Mouse (Mus musculus): ENCODE data around the gene Olfr172. TPM values are rescaled to one million over a fixed set of nuclear protein-coding genes. Genes with fewer than 3 reads are reported as not detected.

Gene Olfr172
- not detected in 2 replicates for polyA plus RNA-seq (2015; fragmentation: Nextera tagmentation; extraction: Ambion mirVana)

DNA sequence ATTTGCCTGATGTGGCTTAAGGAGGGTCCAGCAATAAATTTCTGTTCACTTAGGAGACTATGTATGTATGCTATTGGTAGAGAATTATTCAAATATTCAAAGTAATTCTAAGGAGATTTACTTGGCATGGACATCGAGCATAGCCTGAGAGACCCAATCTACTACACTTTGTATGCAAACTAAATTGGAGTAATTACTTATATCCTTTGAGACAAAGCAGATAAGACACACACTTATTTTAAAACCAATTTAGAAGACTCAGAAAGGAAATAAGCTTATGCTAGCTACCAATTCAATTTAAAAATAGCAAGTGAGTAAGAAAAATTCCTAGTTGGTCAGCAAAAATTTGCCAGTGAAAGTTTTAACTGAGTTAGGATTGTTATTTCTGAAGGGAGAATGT lies at the start of gene Olfr172:
TSS of gene Olfr172 (minus strand) at position 101 of the 400 bp plus-strand sequence.
- H3K4me3 ChIP-seq: no peak within 1 kb of the TSS
- ATAC-seq (ENCODE audit: low FRiP score): no peak
- 85% methylated on average over 1 of the region's 1 CpGs for WGBS
- H3K4me1 ChIP-seq (replicated peaks): no peaks in the 10 kb centered on the region
- H3K4me2 ChIP-seq: no peak within 1 kb of the TSS
- H3K36me3 ChIP-seq: no peaks in the 10 kb centered on the region
- H3K27ac ChIP-seq: no peak within 1 kb of the TSS
- no peak within 1 kb of the TSS for H3K9ac ChIP-seq
- no peaks in the 10 kb centered on the region for H3K27me3 ChIP-seq
- H3K9me3 ChIP-seq: no peaks in the 10 kb centered on the region

DNA sequence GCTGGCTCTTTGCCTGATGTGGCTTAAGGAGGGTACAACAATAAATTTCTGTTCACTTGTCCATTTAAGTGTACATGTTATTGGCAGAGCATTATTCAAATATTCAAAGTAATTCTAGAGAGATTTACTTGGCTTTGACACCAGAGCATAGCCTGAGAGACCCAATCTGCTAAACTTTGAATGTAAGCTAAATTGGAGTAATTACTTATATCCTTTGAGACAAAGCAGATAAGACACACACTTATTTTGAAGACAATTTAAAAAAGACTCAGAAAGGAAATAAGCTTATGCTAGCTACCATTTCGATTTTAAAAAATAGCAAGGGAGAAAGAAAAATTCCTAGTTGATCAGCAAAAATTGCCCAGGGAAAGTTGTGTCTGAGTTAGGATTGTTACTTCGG lies 37.2 kb upstream of the Olfr172 start, which contains the start of gene Olfr173:
TSS of gene Olfr173 (minus strand) at position 101 of the 400 bp plus-strand sequence.
- Histone ChIP-seq H3K27me3 (no peaks in the 10 kb centered on the region), H3K4me1 (replicated peaks) (no peaks in the 10 kb centered on the region), H3K4me2 (no peak within 1 kb of the TSS), H3K27ac (no peak within 1 kb of the TSS), H3K9ac (no peak within 1 kb of the TSS), H3K9me3 (no peaks in the 10 kb centered on the region), H3K36me3 (no peaks in the 10 kb centered on the region), H3K4me3 (no peak within 1 kb of the TSS)
- 83% methylated on average over 2 of the region's 2 CpGs for WGBS
- ATAC-seq (ENCODE audit: low FRiP score): no peak

DNA sequence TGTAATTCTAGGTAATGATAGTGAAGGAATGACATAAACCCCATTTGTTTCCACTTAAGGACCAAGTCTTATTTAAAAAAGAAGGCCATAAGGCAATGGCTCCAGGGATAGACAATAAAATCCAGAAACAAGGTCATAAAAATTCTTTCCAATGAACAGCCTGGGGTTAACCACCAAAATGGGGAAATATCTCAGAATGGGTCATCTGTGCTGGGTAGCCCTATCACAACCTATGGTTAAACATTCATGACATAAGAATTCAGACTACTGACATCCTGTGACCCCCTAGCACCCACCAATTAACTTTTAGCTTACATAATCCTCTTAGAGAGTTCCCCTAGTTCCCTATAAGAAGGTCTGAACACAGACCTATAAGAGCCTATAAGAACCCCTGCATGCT lies 6.8 kb downstream of the Olfr172 start:
- no peak overlapping the region for H3K4me3 ChIP-seq
- no peak overlapping the region for H3K9ac ChIP-seq
- no peaks in the 10 kb centered on the region for H3K36me3 ChIP-seq
- no peaks in the 10 kb centered on the region for H3K4me1 ChIP-seq (replicated peaks)
- ATAC-seq (ENCODE audit: low FRiP score): no peak
- no peak overlapping the region for H3K27ac ChIP-seq
- no peak overlapping the region for H3K4me2 ChIP-seq
- H3K9me3 ChIP-seq: no peaks in the 10 kb centered on the region
- no peaks in the 10 kb centered on the region for H3K27me3 ChIP-seq

DNA sequence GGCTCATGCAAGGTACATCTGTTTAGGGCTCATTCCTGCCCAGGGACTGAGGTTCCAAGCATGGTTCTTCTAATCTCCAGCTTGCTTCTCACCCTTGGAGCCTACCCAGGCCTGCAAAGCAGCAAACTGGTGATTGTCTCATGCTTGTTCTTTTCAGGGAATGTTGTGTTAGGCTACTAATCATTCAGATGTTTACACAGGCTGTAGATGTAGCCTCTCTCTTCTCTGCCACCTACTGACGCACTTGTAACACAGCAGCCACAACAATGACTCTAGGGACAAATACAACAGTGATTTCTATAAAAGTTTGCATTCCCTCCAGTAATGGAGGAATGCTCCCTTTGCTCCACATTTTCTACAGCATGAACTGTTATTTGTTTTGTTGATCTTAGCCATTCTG lies 11.7 kb downstream of the Olfr172 start:
- Histone ChIP-seq H3K9me3 (no peaks in the 10 kb centered on the region), H3K27ac (no peak overlapping the region), H3K4me1 (replicated peaks) (no peaks in the 10 kb centered on the region), H3K27me3 (no peaks in the 10 kb centered on the region), H3K9ac (no peak overlapping the region), H3K4me3 (no peak overlapping the region), H3K4me2 (no peak overlapping the region), H3K36me3 (no peaks in the 10 kb centered on the region)
- ATAC-seq (ENCODE audit: low FRiP score): no peak
- 23% methylated on average over 1 of the region's 1 CpGs for WGBS

DNA sequence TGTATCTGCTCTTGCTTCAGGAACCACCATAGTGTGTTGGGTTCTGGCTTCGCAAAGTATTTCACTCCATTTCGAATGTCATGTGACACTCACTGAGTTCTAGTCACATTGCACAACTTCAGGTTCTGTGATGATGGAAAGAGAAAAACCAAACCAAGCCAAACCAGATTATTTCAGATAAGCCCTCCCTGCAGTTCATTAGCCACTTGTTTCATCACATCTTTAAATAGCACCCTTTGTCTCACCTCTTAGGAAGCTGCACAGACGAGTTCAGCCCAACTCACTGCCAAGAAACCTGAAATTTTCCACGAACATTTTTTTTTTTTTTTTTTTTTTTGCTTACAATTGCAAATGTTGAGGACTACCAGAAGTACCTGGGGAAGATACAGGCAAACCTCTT lies 16.3 kb downstream of the Olfr172 start:
- WGBS: 80% methylated on average over 4 of the region's 4 CpGs

DNA sequence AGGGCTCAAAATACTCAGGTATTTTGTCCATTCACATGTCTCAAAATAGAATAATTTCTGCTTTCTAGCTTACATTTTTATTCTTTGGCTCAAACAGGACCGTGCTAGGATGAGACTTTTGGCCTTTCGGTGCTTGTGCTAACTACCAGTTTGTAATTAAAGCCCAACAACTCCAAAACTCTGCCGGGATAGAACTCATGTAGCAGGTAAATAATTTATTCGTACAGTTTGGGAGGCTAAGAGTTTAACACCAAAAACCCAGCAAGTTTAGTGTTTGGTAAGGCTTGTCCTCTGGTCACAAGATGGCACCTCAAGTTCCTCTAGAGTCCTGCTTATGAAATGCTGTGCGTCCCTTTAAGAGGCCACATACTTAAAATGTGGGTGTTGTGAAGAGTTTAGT lies 22.2 kb downstream of the Olfr172 start:
- Histone ChIP-seq H3K27me3 (no peaks in the 10 kb centered on the region), H3K36me3 (no peaks in the 10 kb centered on the region; the same call in 1 of the 2 replicates), H3K4me1 (replicated peaks) (no peaks in the 10 kb centered on the region), H3K9me3 (no peaks in the 10 kb centered on the region), H3K27ac (no peak overlapping the region), H3K4me2 (no peak overlapping the region), H3K9ac (no peak overlapping the region), H3K4me3 (no peak overlapping the region)
- no peak for ATAC-seq (ENCODE audit: low FRiP score)
- 93% methylated on average over 5 of the region's 5 CpGs for WGBS

More for the DNA sequence above, 16.3 kb downstream of the Olfr172 start:
- Histone ChIP-seq H3K4me3 (no peak overlapping the region), H3K36me3 (no peaks in the 10 kb centered on the region), H3K4me1 (replicated peaks) (no peaks in the 10 kb centered on the region), H3K27me3 (no peaks in the 10 kb centered on the region), H3K9ac (no peak overlapping the region), H3K27ac (no peak overlapping the region), H3K9me3 (no peaks in the 10 kb centered on the region), H3K4me2 (no peak overlapping the region)
- ATAC-seq (ENCODE audit: low FRiP score): no peak

DNA sequence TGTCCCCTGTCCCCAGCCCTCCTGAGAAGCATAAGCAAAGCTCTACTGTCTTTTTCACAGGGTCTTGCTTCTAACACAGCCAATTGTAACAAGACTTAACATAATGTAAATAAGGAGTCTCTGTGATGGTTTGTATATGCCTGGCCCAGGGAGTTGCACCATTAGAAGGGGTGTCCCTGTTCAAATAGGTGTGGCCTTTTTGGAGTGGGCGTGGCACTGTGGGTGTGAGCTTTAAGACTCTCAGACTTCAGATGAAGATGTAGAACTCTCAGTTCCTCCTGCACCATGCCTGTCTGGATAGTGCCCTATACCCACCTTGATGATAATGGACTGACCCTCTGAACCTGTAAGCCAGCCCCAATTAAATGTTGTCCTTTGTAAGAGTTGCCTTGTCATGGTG lies 24.2 kb downstream of the Olfr172 start:
- H3K4me3 ChIP-seq: no peak overlapping the region
- no peak for ATAC-seq (ENCODE audit: low FRiP score)
- H3K9me3 ChIP-seq: no peaks in the 10 kb centered on the region
- H3K36me3 ChIP-seq: peaks cover 15% of the 10 kb centered on the region
- no peak overlapping the region for H3K4me2 ChIP-seq
- no peaks in the 10 kb centered on the region for H3K4me1 ChIP-seq (replicated peaks)
- no peaks in the 10 kb centered on the region for H3K27me3 ChIP-seq
- H3K27ac ChIP-seq: no peak overlapping the region
- 94% methylated on average over 1 of the region's 1 CpGs for WGBS
- no peak overlapping the region for H3K9ac ChIP-seq

DNA sequence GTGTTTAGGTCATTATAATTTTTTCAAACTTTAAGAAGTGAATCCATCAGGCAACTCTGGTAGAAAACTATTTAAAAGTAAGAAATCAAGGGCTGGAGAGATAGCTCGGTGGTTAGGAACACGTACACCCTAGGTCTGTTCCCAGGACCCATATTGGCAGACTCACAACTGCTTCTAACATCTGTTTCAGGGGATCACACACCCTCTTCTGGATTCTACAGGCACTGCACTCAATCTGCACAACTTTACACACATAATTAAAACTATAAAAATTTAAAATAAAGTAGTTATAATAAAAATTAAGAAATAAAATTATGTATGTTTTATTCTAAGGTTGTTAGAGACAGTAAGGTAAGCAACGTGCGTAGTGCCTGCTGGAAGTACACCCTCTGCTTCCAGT lies 24.8 kb downstream of the Olfr172 start:
- Histone ChIP-seq H3K27me3 (no peaks in the 10 kb centered on the region), H3K4me3 (no peak overlapping the region), H3K9ac (no peak overlapping the region), H3K4me1 (replicated peaks) (no peaks in the 10 kb centered on the region), H3K27ac (no peak overlapping the region), H3K36me3 (peaks cover 20% of the 10 kb centered on the region), H3K9me3 (no peaks in the 10 kb centered on the region), H3K4me2 (no peak overlapping the region)
- WGBS: 91% methylated on average over 4 of the region's 4 CpGs
- no peak for ATAC-seq (ENCODE audit: low FRiP score)

DNA sequence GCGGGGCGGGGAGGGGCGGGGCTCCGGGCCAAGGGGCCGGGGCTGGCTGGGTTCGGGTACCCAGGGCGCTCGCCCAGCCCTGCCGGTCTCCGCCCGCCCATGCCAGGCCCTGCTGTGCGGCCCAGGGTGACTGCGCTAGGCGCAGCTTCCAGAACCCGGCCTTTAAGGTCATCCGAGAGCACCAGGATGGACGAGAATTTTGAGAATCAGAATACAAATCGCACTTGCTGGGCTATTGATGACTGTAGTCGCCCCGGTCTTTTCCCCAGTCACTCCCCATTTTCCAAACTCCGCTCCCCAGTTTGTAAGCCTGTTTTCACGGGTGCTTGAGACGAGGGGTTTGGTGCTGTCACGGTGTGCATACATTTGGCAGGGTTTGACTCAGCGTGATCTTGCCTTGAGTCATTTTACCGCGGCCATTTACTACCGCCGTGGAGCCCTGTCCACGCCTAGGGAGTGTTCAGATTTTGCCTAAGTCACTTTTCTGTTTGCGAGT lies 34.8 kb downstream of the Olfr172 start:
- H3K4me3 ChIP-seq: peak overlapping the region; percentile 56
- H3K4me2 ChIP-seq: peak overlapping the region; percentile 60
- peaks cover 12% of the 10 kb centered on the region for H3K4me1 ChIP-seq (replicated peaks)
- H3K27me3 ChIP-seq: no peaks in the 10 kb centered on the region
- no peaks in the 10 kb centered on the region for H3K9me3 ChIP-seq
- peak; percentile 95 for ATAC-seq (ENCODE audit: low FRiP score)
- peak overlapping the region; percentile 78 for H3K9ac ChIP-seq
- 1% methylated on average over 31 of the region's 31 CpGs for WGBS
- H3K27ac ChIP-seq: peak overlapping the region; percentile 88
- peaks cover 34% of the 10 kb centered on the region for H3K36me3 ChIP-seq

DNA sequence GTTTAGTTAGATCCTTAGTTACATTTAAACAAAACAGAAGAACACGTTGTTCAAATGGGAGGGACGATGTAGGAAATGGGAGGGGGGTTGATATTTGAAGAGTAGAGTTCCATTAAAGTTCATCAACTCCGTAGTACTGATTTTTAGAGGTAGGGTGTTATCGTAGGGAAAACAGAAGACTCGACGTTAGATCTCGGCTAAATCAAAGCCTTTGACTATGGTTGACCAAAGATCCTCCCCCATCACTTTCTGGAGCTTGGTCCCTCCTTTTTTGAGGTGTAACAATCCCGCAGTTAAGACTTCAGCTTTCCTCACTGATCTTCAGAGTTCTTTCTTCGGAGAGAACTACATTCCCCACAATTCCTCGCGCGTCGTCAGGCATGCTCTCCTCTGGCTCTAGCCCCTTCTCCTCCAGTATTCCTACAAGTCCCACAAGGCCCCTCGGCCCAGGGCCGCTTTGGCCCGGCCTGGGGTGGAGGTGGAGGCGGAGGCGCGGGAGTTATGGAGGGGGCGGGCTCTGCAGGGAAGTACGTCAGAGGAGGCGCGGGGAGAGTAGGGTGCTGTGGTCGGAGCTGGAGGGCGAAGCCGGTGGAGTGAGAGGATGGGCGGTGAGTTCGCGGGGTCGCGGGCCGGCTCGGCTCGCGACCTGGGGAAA lies 35.4 kb downstream of the Olfr172 start, which contains the start of gene Cldnd1:
TSS of gene Cldnd1 (plus strand) at position 434 of the 655 bp plus-strand sequence.
- Histone ChIP-seq H3K9me3 (no peaks in the 10 kb centered on the region), H3K27me3 (no peaks in the 10 kb centered on the region), H3K4me3 (peak within 1 kb of the TSS; percentile 56), H3K27ac (peak within 1 kb of the TSS; percentile 88), H3K9ac (peak within 1 kb of the TSS; percentile 78), H3K36me3 (peaks cover 28% of the 10 kb centered on the region), H3K4me2 (peak within 1 kb of the TSS; percentile 60), H3K4me1 (replicated peaks) (peaks cover 12% of the 10 kb centered on the region)
- ATAC-seq (ENCODE audit: low FRiP score): peak; percentile 100
- 2% methylated on average over 28 of the region's 35 CpGs for WGBS

DNA sequence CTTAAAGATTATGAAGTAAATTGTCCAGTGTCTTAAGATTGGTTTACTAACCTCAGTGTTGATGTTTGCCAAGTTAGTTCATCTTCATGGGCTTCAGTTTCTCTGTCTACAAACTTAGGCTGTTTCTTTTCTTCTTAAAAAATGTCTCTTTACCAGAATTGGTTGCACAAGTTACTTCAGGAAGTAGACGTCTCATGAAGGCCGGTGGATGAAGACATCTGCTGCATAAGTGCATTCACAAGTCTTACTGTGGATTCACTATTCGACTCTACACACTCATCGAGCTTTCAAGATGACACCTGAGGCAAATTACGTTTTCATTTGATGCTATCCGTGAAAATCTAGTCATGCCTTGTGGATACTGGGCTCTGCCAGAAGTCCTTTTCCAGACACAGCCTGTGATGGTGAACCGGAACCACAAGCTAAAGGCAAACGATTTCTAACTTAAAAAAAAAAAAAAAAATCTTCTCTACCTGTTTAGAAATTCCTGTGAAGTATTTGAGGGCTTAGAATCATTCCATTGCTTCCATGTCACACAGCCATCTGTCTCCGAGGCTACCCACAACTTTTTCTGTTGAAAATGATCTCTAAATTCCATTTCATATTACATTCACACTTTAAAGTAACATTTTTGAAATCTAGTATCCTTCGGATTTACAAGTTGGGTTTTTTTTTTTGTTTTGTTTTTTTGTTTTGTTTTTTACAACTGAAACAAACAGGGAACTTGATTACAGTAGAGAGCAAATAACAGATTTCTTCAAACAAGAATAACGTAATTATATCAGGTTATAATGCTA lies 36.1 kb downstream of the Olfr172 start:
- H3K36me3 ChIP-seq: peaks cover 21% of the 10 kb centered on the region
- H3K9ac ChIP-seq: no peak overlapping the region
- no peaks in the 10 kb centered on the region for H3K9me3 ChIP-seq
- H3K27ac ChIP-seq: no peak overlapping the region
- no peaks in the 10 kb centered on the region for H3K27me3 ChIP-seq
- no peak for ATAC-seq (ENCODE audit: low FRiP score)
- peaks cover 12% of the 10 kb centered on the region for H3K4me1 ChIP-seq (replicated peaks)
- H3K4me2 ChIP-seq: no peak overlapping the region
- WGBS: 82% methylated on average over 11 of the region's 11 CpGs
- H3K4me3 ChIP-seq: peak overlapping the region; percentile 56; the same call in 1 of the 2 replicates

DNA sequence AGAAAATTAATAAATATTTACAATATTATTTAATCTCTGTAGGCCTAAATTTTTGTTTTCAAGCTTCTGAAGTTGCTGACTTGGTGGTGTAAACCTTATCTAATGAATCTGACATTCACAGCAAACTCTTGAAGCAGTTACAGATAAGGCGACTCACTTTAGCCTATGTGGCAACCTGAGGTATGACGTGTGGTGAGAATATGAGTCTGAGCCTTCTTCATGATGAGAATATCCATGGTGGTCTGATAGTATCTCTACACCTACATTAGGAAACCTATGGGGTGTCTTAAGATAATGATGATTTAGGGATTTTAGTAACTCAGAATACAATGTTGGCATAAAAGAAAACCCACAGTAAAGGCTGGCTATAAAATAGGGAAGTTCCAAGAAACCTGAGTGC lies 40.7 kb downstream of the Olfr172 start:
- H3K4me3 ChIP-seq: no peak overlapping the region
- H3K9me3 ChIP-seq: no peaks in the 10 kb centered on the region
- 89% methylated on average over 2 of the region's 2 CpGs for WGBS
- no peak overlapping the region for H3K27ac ChIP-seq
- no peak overlapping the region for H3K4me2 ChIP-seq
- H3K27me3 ChIP-seq: no peaks in the 10 kb centered on the region
- no peaks in the 10 kb centered on the region for H3K36me3 ChIP-seq
- H3K9ac ChIP-seq: no peak overlapping the region
- H3K4me1 ChIP-seq (replicated peaks): no peaks in the 10 kb centered on the region
- ATAC-seq (ENCODE audit: low FRiP score): no peak

Measured in hindbrain, embryonic 13.5 days (tissue).